Mouse (Mus musculus): Measurements from ENCODE around the gene Rab27a.
"Not testable (repeated sequence)": the region's sequence is repeated elsewhere in the genome, so short reads cannot be mapped to it uniquely, and the experiment has no call there.

The Rab27a gene

DNA sequence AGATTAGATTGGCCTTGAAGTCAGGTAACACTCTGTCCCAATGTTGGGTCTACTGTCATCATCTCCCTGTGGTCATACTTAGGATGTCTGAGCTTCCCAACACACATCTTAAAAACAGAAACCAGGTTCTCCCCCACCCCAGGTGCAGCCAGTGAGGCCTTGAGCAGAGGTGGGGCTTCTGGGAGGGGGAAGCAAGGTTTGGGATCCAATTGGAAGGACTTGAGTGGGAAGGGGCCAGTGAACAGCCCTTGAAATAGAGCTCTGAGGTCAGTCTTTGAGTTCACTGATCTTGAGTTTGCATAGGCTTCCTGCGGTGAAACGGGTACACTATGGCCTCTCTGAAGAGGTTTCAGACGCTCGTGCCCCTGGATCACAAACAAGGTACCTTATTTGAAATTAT lies 57.5 kb downstream of the Rab27a start, which contains the start of gene Gm20509:
Gene Gm20509, plus strand, starts transcription at position 290 of the 400 bp plus-strand sequence.
- peak within 1 kb of the TSS; percentile 81 for H3K4me3 ChIP-seq (replicated peaks; ENCODE audit: low read length)
- peaks cover 15% of the 10 kb centered on the region for H3K36me3 ChIP-seq (ENCODE audit: insufficient read depth, low read length)
- TF ChIP-seq NANOG (IDR thresholded peaks at IDR 0.05; ENCODE audit: borderline replicate concordance, low read length) (no peak), CTCF (conservative IDR thresholded peaks at IDR 0.05; ENCODE audit: low read length) (no peak), POU5F1 (IDR thresholded peaks at IDR 0.05; ENCODE audit: borderline replicate concordance, low read length) (no peak)
- H3K4me1 ChIP-seq (replicated peaks; ENCODE audit: low read depth, low read length), result peaks cover 86% of the 10 kb centered on the region
- peaks cover 28% of the 10 kb centered on the region for H3K27me3 ChIP-seq (ENCODE audit: insufficient read depth, low read length)
- no peaks in the 10 kb centered on the region for H3K9me3 ChIP-seq (ENCODE audit: low read length)

DNA sequence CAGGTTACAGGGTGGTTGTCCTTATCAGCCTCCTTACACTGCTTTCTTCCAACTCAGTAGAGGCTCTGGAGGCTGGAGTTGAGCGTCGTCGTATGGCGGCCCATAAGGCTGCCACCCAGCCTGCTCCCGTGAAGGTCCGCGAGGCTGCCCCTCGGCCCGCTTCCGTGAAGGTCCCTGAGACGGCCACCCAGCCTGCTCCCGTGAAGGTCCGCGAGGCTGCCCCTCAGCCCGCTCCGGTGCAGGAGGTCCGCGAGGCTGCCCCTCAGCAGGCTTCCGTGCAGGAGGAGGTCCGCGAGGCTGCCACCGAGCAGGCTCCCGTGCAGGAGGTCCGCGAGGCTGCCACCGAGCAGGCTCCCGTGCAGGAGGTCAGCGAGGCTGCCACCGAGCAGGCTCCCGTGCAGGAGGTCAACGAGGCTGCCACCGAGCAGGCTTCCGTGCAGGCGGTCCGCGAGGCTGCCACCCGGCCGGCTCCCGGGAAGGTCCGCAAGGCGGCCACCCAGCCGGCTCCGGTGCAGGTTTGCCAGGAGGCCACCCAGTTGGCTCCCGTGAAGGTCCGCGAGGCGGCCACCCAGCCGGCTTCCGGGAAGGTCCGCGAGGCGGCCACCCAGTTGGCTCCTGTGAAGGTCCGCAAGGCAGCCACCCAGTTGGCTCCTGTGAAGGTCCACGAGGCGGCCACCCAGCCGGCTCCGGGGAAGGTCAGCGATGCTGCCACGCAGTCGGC lies 58.7 kb downstream of the Rab27a start:
- Histone ChIP-seq H3K36me3 (ENCODE audit: insufficient read depth, low read length) (peaks cover 15% of the 10 kb centered on the region), H3K27me3 (ENCODE audit: insufficient read depth, low read length) (peaks cover 28% of the 10 kb centered on the region), H3K9me3 (ENCODE audit: low read length) (no peaks in the 10 kb centered on the region), H3K4me3 (replicated peaks; ENCODE audit: low read length) (peak overlapping the region; percentile 81), H3K4me1 (replicated peaks; ENCODE audit: low read depth, low read length) (peaks cover 86% of the 10 kb centered on the region)
- TF ChIP-seq NANOG (IDR thresholded peaks at IDR 0.05; ENCODE audit: borderline replicate concordance, low read length) (no peak), POU5F1 (IDR thresholded peaks at IDR 0.05; ENCODE audit: borderline replicate concordance, low read length) (no peak), CTCF (conservative IDR thresholded peaks at IDR 0.05; ENCODE audit: low read length) (no peak)

DNA sequence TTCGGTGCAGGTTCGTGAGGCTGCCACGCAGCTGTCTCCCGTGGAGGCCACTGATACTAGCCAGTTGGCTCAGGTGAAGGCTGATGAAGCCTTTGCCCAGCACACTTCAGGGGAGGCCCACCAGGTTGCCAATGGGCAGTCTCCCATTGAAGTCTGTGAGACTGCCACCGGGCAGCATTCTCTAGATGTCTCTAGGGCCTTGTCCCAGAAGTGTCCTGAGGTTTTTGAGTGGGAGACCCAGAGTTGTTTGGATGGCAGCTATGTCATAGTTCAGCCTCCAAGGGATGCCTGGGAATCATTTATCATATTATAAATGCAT lies 59.2 kb downstream of the Rab27a start:
- peak overlapping the region; percentile 81 for H3K4me3 ChIP-seq (replicated peaks; ENCODE audit: low read length)
- peaks cover 28% of the 10 kb centered on the region for H3K27me3 ChIP-seq (ENCODE audit: insufficient read depth, low read length)
- no peak for TF ChIP-seq NANOG (IDR thresholded peaks at IDR 0.05; ENCODE audit: borderline replicate concordance, low read length)
- TF ChIP-seq CTCF (conservative IDR thresholded peaks at IDR 0.05; ENCODE audit: low read length), result no peak
- TF ChIP-seq POU5F1 (IDR thresholded peaks at IDR 0.05; ENCODE audit: borderline replicate concordance, low read length), result no peak
- peaks cover 86% of the 10 kb centered on the region for H3K4me1 ChIP-seq (replicated peaks; ENCODE audit: low read depth, low read length)
- peaks cover 15% of the 10 kb centered on the region for H3K36me3 ChIP-seq (ENCODE audit: insufficient read depth, low read length)
- H3K9me3 ChIP-seq (ENCODE audit: low read length), result no peaks in the 10 kb centered on the region

DNA sequence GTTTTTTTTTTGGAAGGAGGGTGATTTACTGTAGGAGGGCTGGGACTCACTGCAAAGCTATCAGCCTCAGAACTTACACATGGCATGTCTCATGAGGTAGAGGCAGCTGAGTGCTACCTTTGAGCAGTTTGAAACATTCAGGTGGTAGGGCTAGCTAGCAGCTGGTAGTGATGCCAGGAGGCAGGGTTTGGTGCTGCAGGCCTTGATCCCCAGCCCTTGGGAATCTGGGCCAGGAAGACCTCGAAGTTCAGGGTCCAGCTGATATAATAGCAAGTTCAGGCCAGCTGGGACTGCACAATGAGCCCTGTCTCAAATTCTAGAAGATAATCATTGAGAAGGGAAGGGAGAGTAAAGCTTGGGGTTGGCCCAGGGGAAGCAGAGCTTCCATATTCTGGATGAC lies 60.5 kb downstream of the Rab27a start:
- H3K36me3 ChIP-seq (ENCODE audit: insufficient read depth, low read length), result peaks cover 15% of the 10 kb centered on the region
- peaks cover 28% of the 10 kb centered on the region for H3K27me3 ChIP-seq (ENCODE audit: insufficient read depth, low read length)
- H3K9me3 ChIP-seq (ENCODE audit: low read length), result no peaks in the 10 kb centered on the region
- no peak overlapping the region for H3K4me3 ChIP-seq (replicated peaks; ENCODE audit: low read length)
- TF ChIP-seq NANOG (IDR thresholded peaks at IDR 0.05; ENCODE audit: borderline replicate concordance, low read length) (no peak), POU5F1 (IDR thresholded peaks at IDR 0.05; ENCODE audit: borderline replicate concordance, low read length) (no peak), CTCF (conservative IDR thresholded peaks at IDR 0.05; ENCODE audit: low read length) (no peak)
- H3K4me1 ChIP-seq (replicated peaks; ENCODE audit: low read depth, low read length), result peaks cover 77% of the 10 kb centered on the region

DNA sequence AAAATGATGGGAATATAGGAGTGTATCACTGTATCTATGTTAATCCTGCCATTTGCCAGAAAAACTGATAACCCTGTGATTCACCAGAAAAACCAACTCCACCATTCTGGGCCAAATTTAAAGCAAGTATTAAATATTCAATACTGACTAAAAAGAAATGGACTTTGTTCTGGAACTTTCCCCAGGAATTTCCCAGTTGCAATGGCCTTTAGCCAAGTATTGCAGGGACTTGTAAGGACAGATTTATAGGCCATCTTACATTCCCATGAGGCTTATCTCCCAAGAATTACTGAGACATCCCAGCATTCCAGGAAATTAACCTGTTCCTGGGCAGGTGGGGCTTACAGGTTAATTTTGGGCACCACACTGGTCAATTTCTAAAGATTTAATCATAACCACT lies 61.1 kb downstream of the Rab27a start:
- no peak for TF ChIP-seq CTCF (conservative IDR thresholded peaks at IDR 0.05; ENCODE audit: low read length)

DNA sequence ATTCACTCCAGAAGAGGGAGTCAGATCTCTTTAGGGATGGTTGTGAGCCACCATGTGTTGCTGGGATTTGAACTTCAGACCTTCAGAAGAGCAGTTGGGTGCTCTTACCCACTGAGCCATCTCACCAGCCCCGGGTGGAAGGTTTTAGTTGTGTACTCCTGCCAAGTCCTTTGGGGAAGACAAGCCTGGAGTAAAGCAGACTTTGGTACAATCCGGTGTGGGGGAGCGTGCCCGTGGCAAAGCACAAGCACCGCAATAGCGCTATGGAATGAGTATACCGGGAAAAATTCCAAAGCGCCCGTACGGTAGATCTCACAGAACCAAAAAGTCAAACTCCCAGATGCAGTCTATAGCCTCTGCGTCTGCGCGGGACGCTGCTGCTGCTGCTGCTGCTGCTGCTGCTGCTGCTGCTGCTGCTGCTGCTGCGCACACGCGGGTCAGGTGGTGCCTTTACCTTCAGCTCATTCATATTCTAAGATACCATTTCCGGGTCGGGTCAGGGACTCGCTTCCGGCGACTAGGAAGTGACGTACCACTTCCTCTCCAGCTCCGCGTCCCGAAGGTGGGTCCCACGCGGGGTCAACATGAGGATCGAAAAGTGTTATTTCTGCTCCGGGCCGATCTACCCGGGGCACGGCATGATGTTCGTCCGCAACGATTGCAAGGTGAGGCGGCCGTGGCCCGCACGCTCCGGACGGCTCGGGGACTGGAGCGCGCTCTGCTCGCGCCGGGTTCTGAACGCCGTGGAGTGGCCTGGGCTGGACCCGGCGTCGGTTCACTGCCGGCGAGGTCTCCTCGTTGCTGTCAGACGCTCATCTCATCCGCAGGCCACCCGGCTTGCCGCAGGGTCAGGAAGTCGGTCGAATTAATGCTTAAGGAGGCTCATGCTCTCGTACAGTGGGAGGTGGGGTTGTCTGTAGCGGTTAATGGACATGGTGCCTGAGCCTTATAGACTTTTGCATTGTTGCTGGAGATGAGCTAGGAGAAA lies 68.6 kb downstream of the Rab27a start, which contains the start of gene Rsl24d1:
Gene Rsl24d1, plus strand, starts transcription at position 508 of the 988 bp plus-strand sequence.
- Histone ChIP-seq H3K4me3 (replicated peaks; ENCODE audit: low read length) (peak within 1 kb of the TSS; percentile 100), H3K36me3 (ENCODE audit: insufficient read depth, low read length) (peaks cover 32% of the 10 kb centered on the region), H3K4me1 (replicated peaks; ENCODE audit: low read depth, low read length) (peaks cover 51% of the 10 kb centered on the region), H3K27me3 (ENCODE audit: insufficient read depth, low read length) (no peaks in the 10 kb centered on the region), H3K9me3 (ENCODE audit: low read length) (no peaks in the 10 kb centered on the region)
- TF ChIP-seq CTCF (conservative IDR thresholded peaks at IDR 0.05; ENCODE audit: low read length) (no peak), POU5F1 (IDR thresholded peaks at IDR 0.05; ENCODE audit: borderline replicate concordance, low read length) (no peak), NANOG (IDR thresholded peaks at IDR 0.05; ENCODE audit: borderline replicate concordance, low read length) (no peak)

More for the DNA sequence above, 61.1 kb downstream of the Rab27a start:
- H3K4me1 ChIP-seq (replicated peaks; ENCODE audit: low read depth, low read length), result peaks cover 71% of the 10 kb centered on the region
- H3K27me3 ChIP-seq (ENCODE audit: insufficient read depth, low read length), result peaks cover 28% of the 10 kb centered on the region
- H3K9me3 ChIP-seq (ENCODE audit: low read length), result no peaks in the 10 kb centered on the region
- H3K4me3 ChIP-seq (replicated peaks; ENCODE audit: low read length), result no peak overlapping the region
- peaks cover 15% of the 10 kb centered on the region for H3K36me3 ChIP-seq (ENCODE audit: insufficient read depth, low read length)

DNA sequence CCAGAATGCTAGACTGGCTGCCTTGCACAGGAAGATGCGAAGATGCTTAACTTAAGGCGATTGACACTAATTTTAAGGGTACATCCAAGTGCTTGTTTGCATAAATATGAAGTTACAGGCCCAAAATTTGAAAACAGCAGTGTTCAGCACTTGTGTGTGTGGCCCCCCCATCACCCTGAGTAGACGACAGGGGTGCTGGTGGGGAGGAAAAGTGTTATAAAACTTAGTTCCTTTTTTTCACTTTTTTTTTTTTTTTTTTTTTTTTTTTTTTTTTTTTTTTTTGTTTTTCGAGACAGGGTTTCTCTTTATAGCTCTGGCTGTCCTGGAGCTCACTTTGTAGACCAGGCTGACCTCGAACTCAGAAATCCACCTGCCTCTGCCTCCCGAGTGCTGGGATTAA lies 72.0 kb downstream of the Rab27a start:
- Histone ChIP-seq H3K36me3 (ENCODE audit: insufficient read depth, low read length) (peaks cover 66% of the 10 kb centered on the region), H3K4me1 (replicated peaks; ENCODE audit: low read depth, low read length) (peaks cover 57% of the 10 kb centered on the region)
- H3K4me3 ChIP-seq (replicated peaks; ENCODE audit: low read length); H3K9me3 ChIP-seq (ENCODE audit: low read length); H3K27me3 ChIP-seq (ENCODE audit: insufficient read depth, low read length): not testable (repeated sequence)

DNA sequence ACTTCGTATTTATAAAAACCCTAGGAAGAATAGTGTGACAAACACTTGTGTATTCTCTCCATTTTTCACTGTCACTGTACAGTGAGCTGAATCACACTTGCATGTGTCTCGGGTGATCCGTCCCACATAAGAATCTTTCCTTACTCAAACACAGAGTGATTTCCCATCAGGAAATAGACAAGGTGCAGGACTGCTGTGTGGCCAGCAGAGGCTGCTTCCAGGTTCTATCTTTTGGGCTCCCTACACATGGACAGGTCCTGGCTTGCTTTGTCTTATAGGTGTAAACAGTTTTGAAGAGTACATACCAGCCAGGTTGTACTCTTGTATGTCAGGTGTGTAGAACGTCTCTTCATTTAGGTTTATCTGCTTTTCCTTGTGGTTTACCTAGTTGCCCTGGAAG lies 73.4 kb downstream of the Rab27a start:
- no peak overlapping the region for H3K4me3 ChIP-seq (replicated peaks; ENCODE audit: low read length)
- H3K4me1 ChIP-seq (replicated peaks; ENCODE audit: low read depth, low read length), result peaks cover 51% of the 10 kb centered on the region
- H3K36me3 ChIP-seq (ENCODE audit: insufficient read depth, low read length), result peaks cover 79% of the 10 kb centered on the region
- no peaks in the 10 kb centered on the region for H3K9me3 ChIP-seq (ENCODE audit: low read length)
- TF ChIP-seq CTCF (conservative IDR thresholded peaks at IDR 0.05; ENCODE audit: low read length), result peak; percentile 38
- no peak for TF ChIP-seq POU5F1 (IDR thresholded peaks at IDR 0.05; ENCODE audit: borderline replicate concordance, low read length)
- no peaks in the 10 kb centered on the region for H3K27me3 ChIP-seq (ENCODE audit: insufficient read depth, low read length)

Measured in E14TG2a.4 (cell line).